Mouse (Mus musculus): Measurements from ENCODE around the gene Epc2.

DNA sequence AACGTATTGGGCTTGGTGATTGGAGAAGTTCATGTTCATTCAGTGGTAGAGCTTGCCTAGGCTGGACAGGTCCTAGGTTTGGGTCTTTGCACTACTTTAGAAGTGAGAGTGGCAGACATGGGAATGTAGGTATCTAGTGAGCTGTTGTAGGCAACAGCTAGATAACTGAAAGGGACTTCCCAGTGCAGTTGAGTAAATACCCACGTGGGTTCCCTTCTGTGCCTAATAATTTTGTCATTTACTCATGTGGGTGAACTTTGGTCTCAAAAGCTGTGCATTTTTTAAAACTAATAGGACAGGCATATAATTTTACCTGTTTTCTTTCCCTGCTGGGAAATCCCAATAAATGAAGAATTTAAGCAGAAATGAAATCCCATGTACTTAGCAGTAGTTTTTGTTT is 88.5 kb downstream of the Epc2 start:
- TF ChIP-seq CTCF (IDR thresholded peaks at IDR 0.05; ENCODE audit: borderline replicate concordance, insufficient read depth, low read length) (no peak), POLR2A (IDR thresholded peaks at IDR 0.05; ENCODE audit: low read depth, low read length) (no peak)

Measured in embryonic fibroblast, embryonic 13.5 days (primary cell).